Mouse (Mus musculus) erythroblast, embryonic 14.5 days (primary cell): Measurements from ENCODE around the gene Numa1.

Experiments
- GATA1 ChIP-seq: IDR thresholded peaks from 2 replicates; pipeline ENCODE4 v1.6.1; 2012; ENCODE audit warnings: low read length, inconsistent platforms, mixed read lengths
- TAL1 ChIP-seq: IDR thresholded peaks from 3 replicates; pipeline ENCODE4 v1.6.1; 2012; ENCODE audit warnings: low read length, inconsistent platforms, mixed read lengths

DNA sequence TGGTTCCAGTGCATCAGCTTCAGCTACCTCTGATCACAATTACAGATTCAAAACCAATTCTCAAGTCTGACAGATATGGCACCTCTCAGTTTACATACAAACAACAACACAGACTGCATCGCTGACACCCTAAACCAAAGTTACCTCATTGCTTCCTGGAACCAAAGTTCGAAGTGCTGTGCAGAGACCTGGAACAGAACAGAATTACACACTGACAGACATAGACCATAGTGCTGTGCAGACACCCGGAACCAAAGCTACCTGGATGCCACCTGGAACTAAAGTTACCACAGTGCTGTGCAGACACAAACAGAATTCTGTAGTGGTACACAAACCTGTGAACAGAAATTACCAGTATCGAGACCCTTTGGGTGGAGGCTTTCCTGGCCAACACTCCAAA lies 5.8 kb downstream of the Numa1 start:
- TF ChIP-seq TAL1 (no peak), GATA1 (no peak)
